Mouse (Mus musculus) kidney, postnatal 25 days (tissue): ENCODE results near the gene Six6.
A peak's percentile ranks its signal among the peaks of the same experiment; 100 is the strongest.

Experiments
- DNase-seq, 2 experiments: peaks; one replicate each; pipeline ENCODE4 v3.0.0; 2021; ENCODE audit warnings: mixed read lengths in 2 of 2

Six6 gene

DNA sequence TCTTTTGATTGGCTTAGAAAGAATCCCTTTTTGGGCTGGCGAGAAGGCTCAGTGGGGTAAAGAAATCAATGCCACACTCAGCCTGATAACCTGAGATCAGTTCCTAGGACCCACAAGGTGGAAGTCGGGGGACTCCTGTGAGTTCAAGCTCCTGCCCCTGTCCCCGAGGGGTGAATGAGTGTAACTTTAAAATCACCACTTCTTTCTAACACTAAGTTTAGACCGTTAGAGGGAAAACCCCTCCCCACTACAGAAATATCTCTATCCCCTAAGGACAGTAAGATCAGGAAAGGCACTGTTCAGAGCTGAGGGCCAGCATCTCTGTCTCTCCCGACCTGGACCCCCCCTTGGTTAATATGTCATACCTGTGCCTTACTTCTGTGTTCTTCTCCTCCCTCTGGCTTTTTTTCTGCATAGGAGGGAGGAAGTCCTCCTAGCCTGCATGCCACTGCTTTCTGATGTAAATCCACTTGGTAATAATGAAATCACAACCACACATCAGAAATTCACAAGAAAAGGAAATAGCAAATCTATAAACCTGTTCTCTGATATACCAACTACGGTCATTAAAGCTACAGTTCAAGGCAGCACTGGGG, 18.2 kb downstream of the Six6 start:
- DNase-seq: no peak

DNA sequence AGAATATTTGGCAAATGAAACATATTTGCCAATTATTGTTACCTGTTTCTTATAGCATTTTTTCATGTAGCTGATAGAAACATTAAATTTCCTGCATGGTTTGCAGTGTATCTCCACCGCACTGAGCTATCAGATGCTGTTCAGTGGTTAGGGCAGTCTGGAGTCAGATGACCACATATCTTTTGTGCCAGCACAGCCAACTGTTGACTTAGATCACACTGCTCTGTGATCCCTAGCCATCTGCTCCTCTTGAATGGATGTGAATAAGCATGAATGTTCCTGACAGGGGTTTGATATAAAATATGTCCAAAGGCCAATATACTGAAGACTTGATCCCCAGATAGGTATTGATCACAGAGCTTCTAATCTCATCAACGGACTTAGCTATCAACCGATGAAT, 18.8 kb downstream of the Six6 start:
- no peak for DNase-seq

GRCm38 (mm10) chr12:72962761-72963160, 23.1 kb downstream of the Six6 start:
- DNase-seq: no peak

GRCm38 (mm10) chr12:72967541-72967940, 27.8 kb downstream of the Six6 start:
- DNase-seq: no peak

DNA sequence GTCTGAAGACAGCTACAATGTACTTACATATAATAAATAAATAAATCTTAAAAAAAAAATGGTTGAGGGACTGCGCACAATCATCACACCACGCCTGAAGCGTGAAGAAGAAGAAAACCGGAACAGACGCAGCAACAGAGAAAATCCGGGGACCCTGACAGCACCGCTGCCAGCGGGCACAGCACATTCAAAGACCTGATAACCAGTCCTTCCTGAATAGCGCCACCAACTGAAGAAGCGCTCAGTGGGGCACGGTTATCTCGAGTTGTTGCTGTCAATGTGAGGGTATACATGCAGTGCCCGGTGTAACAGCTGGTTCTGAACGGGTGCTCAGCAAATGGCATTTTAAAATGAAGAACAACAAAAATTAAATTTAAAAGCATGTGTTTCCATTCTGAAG, 30.9 kb downstream of the Six6 start:
- no peak for DNase-seq

GRCm38 (mm10) chr12:72973161-72973560, 33.5 kb downstream of the Six6 start:
- peak in 1 of 2 experiments; percentile 73 for DNase-seq

DNA sequence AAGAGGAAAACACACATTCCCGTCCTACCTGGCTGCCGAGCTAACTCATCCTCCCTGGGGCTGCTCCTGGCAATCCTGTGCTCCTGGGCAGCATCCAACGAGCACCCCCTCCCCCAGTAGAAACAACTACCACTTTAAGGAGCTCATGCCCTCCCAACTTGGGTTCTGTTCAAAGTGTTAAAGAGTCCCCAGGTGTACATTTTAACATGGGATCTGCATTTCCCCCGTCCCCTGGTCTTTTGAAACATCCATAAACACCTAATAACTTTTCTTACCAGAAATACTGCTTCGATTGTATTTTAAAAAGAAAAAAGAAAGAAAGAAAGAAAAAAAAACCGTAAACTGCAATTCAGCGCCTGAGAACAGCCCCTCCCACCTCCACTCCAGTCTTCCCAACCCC, 36.5 kb downstream of the Six6 start:
- DNase-seq: no peak

DNA sequence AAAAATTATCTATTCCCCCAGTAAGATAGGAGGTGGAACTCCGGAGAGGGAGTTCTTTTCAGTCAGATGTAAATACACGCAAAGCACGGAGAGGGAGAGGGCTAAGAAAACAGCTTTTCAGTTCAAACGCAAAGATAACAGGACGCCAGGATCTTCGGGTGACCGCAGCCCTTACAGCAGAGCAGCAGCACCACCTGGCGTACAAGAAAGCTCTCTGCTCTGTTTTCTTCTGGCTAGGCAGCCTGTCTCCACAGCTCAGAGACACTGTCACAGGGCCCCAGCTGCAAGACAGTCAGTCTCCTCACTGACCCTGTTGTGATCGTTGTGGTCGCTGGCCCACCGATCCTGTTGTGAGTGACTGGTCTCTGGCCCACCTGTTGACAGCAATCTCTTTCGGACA, 37.0 kb downstream of the Six6 start:
- peak; percentile 75 to 76 for DNase-seq

DNA sequence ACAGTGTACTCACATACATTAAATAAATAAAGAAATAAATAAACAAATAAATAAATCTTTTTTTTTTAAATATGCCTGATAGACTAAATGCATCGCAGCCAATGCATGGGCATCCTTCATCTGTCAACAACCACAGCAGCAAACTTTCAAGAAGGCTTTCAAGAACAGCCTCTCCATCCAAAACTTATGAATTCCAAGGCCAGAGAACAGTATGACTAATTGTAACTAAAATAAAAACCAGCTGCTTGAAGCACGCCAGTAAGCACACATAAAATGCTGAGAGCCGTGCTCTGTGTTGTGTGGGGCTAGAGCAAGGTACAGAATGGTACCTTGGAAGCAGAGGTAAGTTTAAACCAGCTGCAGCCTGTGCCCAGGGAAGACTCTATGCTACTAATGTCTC, 38.2 kb downstream of the Six6 start:
- DNase-seq: no peak

- DNase-seq: no peak
These were observed 39.5 kb downstream of the Six6 start for GRCm38 (mm10) chr12:72979236-72979635.

DNA sequence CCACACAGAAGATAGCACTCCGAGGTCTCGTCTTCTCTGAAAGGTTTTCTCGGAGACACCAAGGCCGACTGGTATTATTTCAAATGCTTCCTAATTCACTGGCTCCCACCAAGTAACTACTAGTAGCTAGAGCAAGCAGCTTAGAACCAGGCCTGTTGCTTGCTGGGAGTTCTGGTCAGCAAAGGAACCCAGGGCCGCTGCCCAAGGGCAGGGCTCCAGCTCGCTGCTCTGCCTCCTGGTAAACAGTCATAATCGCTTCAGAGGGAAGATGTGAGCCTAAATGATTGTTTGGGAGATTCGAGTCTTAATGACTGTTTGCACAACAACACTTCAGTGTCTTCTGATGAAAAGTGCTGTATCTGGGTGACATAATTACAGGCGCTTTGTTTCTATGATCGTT, 42.9 kb downstream of the Six6 start:
- DNase-seq: peak in 1 of 2 experiments; percentile 40

GRCm38 (mm10) chr12:72983071-72983857, 43.6 kb downstream of the Six6 start:
- no peak for DNase-seq
